ENCODE assay signal across 8 mouse cellular contexts in the genomic region with DNA sequence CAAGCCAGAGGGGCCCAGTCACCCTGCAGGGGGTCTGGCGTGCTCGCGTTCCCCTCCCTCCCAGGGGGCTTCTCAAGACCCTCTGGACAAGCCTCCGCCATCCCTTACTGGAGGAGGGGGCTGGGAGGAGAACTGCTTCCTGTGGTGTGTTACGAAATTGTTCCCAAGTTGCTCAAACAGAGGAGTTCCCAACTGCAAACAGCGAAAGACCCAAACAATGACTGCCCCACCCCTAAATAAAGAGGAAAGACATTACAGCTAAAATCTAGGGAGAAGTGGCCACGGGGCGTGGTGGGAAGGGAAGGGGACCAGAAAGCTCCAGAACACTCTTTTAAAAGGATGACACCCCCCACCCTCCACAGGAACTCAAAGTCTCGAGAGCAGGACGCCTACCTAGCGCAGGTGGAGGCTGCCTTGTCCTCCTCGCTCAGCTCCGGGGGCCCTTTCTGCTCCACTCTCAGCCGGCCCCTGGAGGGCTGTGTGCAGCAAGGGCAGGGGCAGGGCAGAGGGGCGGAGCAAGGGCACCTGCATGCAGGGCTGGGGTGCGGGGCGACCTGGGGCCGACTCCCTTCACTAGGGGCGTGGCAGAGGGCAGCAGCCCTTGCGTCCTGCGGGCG. TPM values are rescaled to one million over a fixed set of nuclear protein-coding genes. Genes with fewer than 3 reads are reported as not detected.
A peak's percentile ranks its signal among the peaks of the same experiment; 100 is the strongest.
DNase-seq lines count a peak whose midpoint lies in the region; ATAC-seq lines count a peak whose summit lies in the region.

No protein-coding gene starts in this region.

- peak overlapping the region; percentile 27 for H3K4me2 ChIP-seq in embryonic facial prominence, embryonic 14.5 days (ENCODE audit: low read depth, low read length)
- H3K4me2 ChIP-seq in hindbrain, embryonic 13.5 days, result peak overlapping the region; percentile 45
- H3K4me2 ChIP-seq in lung, embryonic 15.5 days, result peak overlapping the region; percentile 52
- H3K4me2 ChIP-seq in neural tube, embryonic 15.5 days, result peak overlapping the region; percentile 33

- peaks cover 56% of the 10 kb centered on the region for H3K4me1 ChIP-seq in embryonic facial prominence, embryonic 14.5 days (ENCODE audit: control insufficient read depth, insufficient read depth, low read length)
- H3K4me1 ChIP-seq in hindbrain, embryonic 13.5 days (replicated peaks), result peaks cover 73% of the 10 kb centered on the region
- H3K4me1 ChIP-seq in lung, embryonic 15.5 days, result peaks cover 74% of the 10 kb centered on the region
- H3K4me1 ChIP-seq in neural tube, embryonic 15.5 days, result peaks cover 69% of the 10 kb centered on the region

- H3K4me3 ChIP-seq in embryonic facial prominence, embryonic 14.5 days (ENCODE audit: low read depth, low read length), result peak overlapping the region; percentile 18
- H3K4me3 ChIP-seq in hindbrain, embryonic 13.5 days, result peak overlapping the region; percentile 26
- H3K4me3 ChIP-seq in lung, embryonic 15.5 days, result peak overlapping the region; percentile 31
- H3K4me3 ChIP-seq in neural tube, embryonic 15.5 days (replicated peaks), result peak overlapping the region; percentile 22

- peak overlapping the region; percentile 39; the same call in 1 of the 2 replicates for H3K27ac ChIP-seq in embryonic facial prominence, embryonic 14.5 days (replicated peaks; ENCODE audit: low read depth, low read length)
- peak overlapping the region; percentile 92 for H3K27ac ChIP-seq in hindbrain, embryonic 13.5 days
- peak overlapping the region; percentile 87 for H3K27ac ChIP-seq in lung, embryonic 15.5 days
- H3K27ac ChIP-seq in neural tube, embryonic 15.5 days (replicated peaks), result peak overlapping the region; percentile 67

- ATAC-seq in embryonic facial prominence, embryonic 14.5 days (ENCODE audit: low read depth), result no peak
- ATAC-seq in hindbrain, embryonic 13.5 days (ENCODE audit: low FRiP score), result no peak
- peak; percentile 19; the same call in 1 of the 2 replicates for ATAC-seq in lung, embryonic 15.5 days (ENCODE audit: borderline replicate concordance, extremely low read depth, low FRiP score, low TSS enrichment)
- no peak for ATAC-seq in neural tube, embryonic 15.5 days (ENCODE audit: low FRiP score)

- peak overlapping the region; percentile 49; the same call in 1 of the 2 replicates for H3K9ac ChIP-seq in embryonic facial prominence, embryonic 14.5 days (ENCODE audit: low read depth, low read length)
- peak overlapping the region; percentile 63 for H3K9ac ChIP-seq in hindbrain, embryonic 13.5 days
- H3K9ac ChIP-seq in lung, embryonic 15.5 days, result peak overlapping the region; percentile 38
- H3K9ac ChIP-seq in neural tube, embryonic 15.5 days (replicated peaks), result no peak overlapping the region

- H3K27me3 ChIP-seq in embryonic facial prominence, embryonic 14.5 days (replicated peaks; ENCODE audit: control insufficient read depth, insufficient read depth, low read length), result peaks cover 57% of the 10 kb centered on the region
- peaks cover 78% of the 10 kb centered on the region for H3K27me3 ChIP-seq in hindbrain, embryonic 13.5 days
- peaks cover 32% of the 10 kb centered on the region for H3K27me3 ChIP-seq in lung, embryonic 15.5 days
- peaks cover 45% of the 10 kb centered on the region for H3K27me3 ChIP-seq in neural tube, embryonic 15.5 days (replicated peaks)

- H3K36me3 ChIP-seq in embryonic facial prominence, embryonic 14.5 days (ENCODE audit: control insufficient read depth, insufficient read depth, low read length), result peaks cover 38% of the 10 kb centered on the region
- no peaks in the 10 kb centered on the region for H3K36me3 ChIP-seq in hindbrain, embryonic 13.5 days
- H3K36me3 ChIP-seq in lung, embryonic 15.5 days, result peaks cover 8% of the 10 kb centered on the region; the same call in 1 of the 2 replicates
- H3K36me3 ChIP-seq in neural tube, embryonic 15.5 days, result no peaks in the 10 kb centered on the region

- no peaks in the 10 kb centered on the region for H3K9me3 ChIP-seq in embryonic facial prominence, embryonic 14.5 days (ENCODE audit: control insufficient read depth, low read length)
- H3K9me3 ChIP-seq in hindbrain, embryonic 13.5 days, result no peaks in the 10 kb centered on the region
- no peaks in the 10 kb centered on the region for H3K9me3 ChIP-seq in lung, embryonic 15.5 days
- no peaks in the 10 kb centered on the region for H3K9me3 ChIP-seq in neural tube, embryonic 15.5 days (replicated peaks)

- peak; percentile 56 for DNase-seq in ovary, postnatal 36 days (ENCODE audit: low spot score)
- DNase-seq in ovary, adult 18-20 months (ENCODE audit: low spot score), result no peak
- no peak for DNase-seq in embryonic facial prominence, embryonic 14.5 days (ENCODE audit: low spot score)
- DNase-seq in Muller cell, postnatal 12 days (ENCODE audit: inconsistent ontology term), result no peak
- no peak for DNase-seq in left cerebral cortex, adult 9 months (ENCODE audit: low spot score in 2 of 2)

- 24% methylated on average over 15 of the region's 22 CpGs for WGBS in embryonic facial prominence, embryonic 14.5 days
- 4% methylated on average over 22 of the region's 22 CpGs for WGBS in hindbrain, embryonic 13.5 days
- WGBS in lung, embryonic 15.5 days, result 19% methylated on average over 22 of the region's 22 CpGs
- WGBS in neural tube, embryonic 15.5 days, result 6% methylated on average over 22 of the region's 22 CpGs

RNA-seq across cellular contexts. Expression of gene Lyl1, which starts 6.1 kb away (rescaled TPM):
- polyA plus RNA-seq in embryonic facial prominence, embryonic 14.5 days (2014; fragmentation: Nextera tagmentation; extraction: Ambion mirVana), result 5.8 and 6.8 TPM in 2 replicates
- 3.9 and 4.2 TPM in 2 replicates for polyA plus RNA-seq in hindbrain, embryonic 13.5 days (2015; fragmentation: Nextera tagmentation; extraction: Ambion mirVana)
- 11.9 and 12.1 TPM in 2 replicates for polyA plus RNA-seq in lung, embryonic 15.5 days (2015; fragmentation: Nextera tagmentation; extraction: Ambion mirVana)
- 3.1 and 6.1 TPM in 2 replicates for polyA plus RNA-seq in neural tube, embryonic 15.5 days (2015; fragmentation: Nextera tagmentation; extraction: Ambion mirVana)

RNA-seq across cellular contexts. Expression of gene G430095P16Rik, which starts 15.4 kb away (rescaled TPM):
- polyA plus RNA-seq in embryonic facial prominence, embryonic 14.5 days (2014; fragmentation: Nextera tagmentation; extraction: Ambion mirVana), result 2.0 and 2.7 TPM in 2 replicates
- 1.0 and 2.3 TPM in 2 replicates for polyA plus RNA-seq in hindbrain, embryonic 13.5 days (2015; fragmentation: Nextera tagmentation; extraction: Ambion mirVana)
- polyA plus RNA-seq in lung, embryonic 15.5 days (2015; fragmentation: Nextera tagmentation; extraction: Ambion mirVana), result 3.4 and 4.4 TPM in 2 replicates
- 1.4 and 1.8 TPM in 2 replicates for polyA plus RNA-seq in neural tube, embryonic 15.5 days (2015; fragmentation: Nextera tagmentation; extraction: Ambion mirVana)

RNA-seq across cellular contexts. Expression of gene Nacc1, which starts 19.7 kb away (rescaled TPM):
- polyA plus RNA-seq in embryonic facial prominence, embryonic 14.5 days (2014; fragmentation: Nextera tagmentation; extraction: Ambion mirVana), result 19.7 and 20.1 TPM in 2 replicates
- polyA plus RNA-seq in hindbrain, embryonic 13.5 days (2015; fragmentation: Nextera tagmentation; extraction: Ambion mirVana), result 13.7 and 14.4 TPM in 2 replicates
- 20.2 and 21.6 TPM in 2 replicates for polyA plus RNA-seq in lung, embryonic 15.5 days (2015; fragmentation: Nextera tagmentation; extraction: Ambion mirVana)
- 12.3 and 14.1 TPM in 2 replicates for polyA plus RNA-seq in neural tube, embryonic 15.5 days (2015; fragmentation: Nextera tagmentation; extraction: Ambion mirVana)

RNA-seq across cellular contexts. Expression of gene Trmt1, which starts 21.3 kb away (rescaled TPM):
- 55.8 and 73.2 TPM in 2 replicates for polyA plus RNA-seq in embryonic facial prominence, embryonic 14.5 days (2014; fragmentation: Nextera tagmentation; extraction: Ambion mirVana)
- polyA plus RNA-seq in hindbrain, embryonic 13.5 days (2015; fragmentation: Nextera tagmentation; extraction: Ambion mirVana), result 51.9 and 60.3 TPM in 2 replicates
- 57.5 and 58.4 TPM in 2 replicates for polyA plus RNA-seq in lung, embryonic 15.5 days (2015; fragmentation: Nextera tagmentation; extraction: Ambion mirVana)
- polyA plus RNA-seq in neural tube, embryonic 15.5 days (2015; fragmentation: Nextera tagmentation; extraction: Ambion mirVana), result 66.7 and 75.1 TPM in 2 replicates

RNA-seq across cellular contexts. Expression of gene Ier2, which starts 44.7 kb away (rescaled TPM):
- polyA plus RNA-seq in embryonic facial prominence, embryonic 14.5 days (2014; fragmentation: Nextera tagmentation; extraction: Ambion mirVana), result 45.9 and 50.3 TPM in 2 replicates
- 26.1 and 32.2 TPM in 2 replicates for polyA plus RNA-seq in hindbrain, embryonic 13.5 days (2015; fragmentation: Nextera tagmentation; extraction: Ambion mirVana)
- polyA plus RNA-seq in lung, embryonic 15.5 days (2015; fragmentation: Nextera tagmentation; extraction: Ambion mirVana), result 91.2 and 92.0 TPM in 2 replicates
- polyA plus RNA-seq in neural tube, embryonic 15.5 days (2015; fragmentation: Nextera tagmentation; extraction: Ambion mirVana), result 20.3 and 33.1 TPM in 2 replicates

Comparison
In these comparisons a context has a peak if more than half of its experiments do, and no peak if none do; other contexts are left out.
1. H3K27ac ChIP-seq: peak in every context shown above with its lines; median percentile 92 in hindbrain, embryonic 13.5 days; 87 in lung, embryonic 15.5 days; 67 in neural tube, embryonic 15.5 days; 39 in embryonic facial prominence, embryonic 14.5 days.